Mouse (Mus musculus): ENCODE measurements around the gene Duxf3.

DNA sequence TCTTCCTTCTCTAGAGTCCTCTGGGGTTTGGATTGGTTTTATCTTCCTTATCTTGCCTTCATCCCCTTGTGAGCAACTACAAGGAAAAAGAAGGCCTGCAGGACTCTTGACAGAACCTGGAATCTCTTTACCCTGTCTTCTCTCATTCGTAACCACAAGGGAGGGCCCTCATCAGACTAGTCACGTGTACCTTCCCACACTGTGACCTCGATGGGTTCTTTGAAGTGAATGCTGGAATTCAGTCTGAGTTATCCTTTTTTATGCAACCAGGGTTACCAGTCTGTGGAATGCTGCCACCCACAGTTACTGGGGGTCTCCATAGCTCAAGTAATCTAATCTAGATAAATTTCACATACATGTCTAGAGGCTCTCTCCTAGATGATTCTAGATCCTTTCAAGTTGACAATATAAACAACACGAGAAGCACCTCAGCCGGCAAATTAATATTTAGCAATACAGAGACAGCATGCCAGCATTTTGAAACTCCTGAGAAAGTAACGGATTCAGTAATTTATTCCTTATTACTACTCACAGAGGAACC, 22.2 kb upstream of the Duxf3 start:
- TF ChIP-seq GATA1 (IDR thresholded peaks at IDR 0.05; ENCODE audit: borderline replicate concordance, low read length) (no peak), FLI1 (IDR thresholded peaks at IDR 0.05; ENCODE audit: low read length) (no peak)

Measured in megakaryocyte, embryonic 14.5 days (primary cell).